Mouse (Mus musculus) ES-E14 (cell line): ENCODE data around the gene Faap20. TPM values are rescaled to one million over a fixed set of nuclear protein-coding genes. Genes with fewer than 3 reads are reported as not detected.

Experiments used
- DNase-seq: peaks from one replicate; pipeline ENCODE4 v3.0.0-alpha.2; 2013; ENCODE audit warnings: low read depth, low spot score
- H3K27ac ChIP-seq: 2 replicates; pipeline ENCODE4 v1.5.1; 2012; ENCODE audit warnings: low read depth, mild to moderate bottlenecking, low read length, moderate library complexity, mixed read lengths; ENCODE audit not compliant: poor library complexity, insufficient read depth, severe bottlenecking
- H3K36me3 ChIP-seq: 2 replicates; pipeline ENCODE4 v1.6.1; 2012; ENCODE audit warnings: mild to moderate bottlenecking, low read length, moderate library complexity, mixed read lengths; ENCODE audit not compliant: control insufficient read depth, poor library complexity, insufficient read depth, severe bottlenecking
- H3K4me1 ChIP-seq, 2 experiments: fragments of 150-350 bp in 1 of 2; sonication (generic) in 1 of 2; 2 replicates each; pipeline ENCODE4 v1.6.1; 2012; ENCODE audit warnings: low read length in 2 of 2, mild to moderate bottlenecking in 1 of 2, mixed read lengths in 1 of 2; ENCODE audit not compliant: control insufficient read depth in 2 of 2, insufficient read depth in 2 of 2, poor library complexity in 1 of 2
- H3K4me3 ChIP-seq, 2 experiments: fragments of 150-350 bp in 1 of 2; sonication (generic) in 1 of 2; 2 replicates each; pipeline ENCODE4 v1.5.1; 2012; ENCODE audit warnings: low read length in 2 of 2, low read depth in 1 of 2, mild to moderate bottlenecking in 1 of 2, mixed read lengths in 1 of 2; ENCODE audit not compliant: insufficient read depth in 1 of 2, poor library complexity in 1 of 2, severe bottlenecking in 1 of 2
- H3K9ac ChIP-seq: 2 replicates; pipeline ENCODE4 v1.6.1; 2012; ENCODE audit warnings: low read depth, mild to moderate bottlenecking, low read length, mixed read lengths; ENCODE audit not compliant: poor library complexity, insufficient read depth, severe bottlenecking
- H3K9me3 ChIP-seq: fragments of 150-350 bp; sonication (generic); 2 replicates; pipeline ENCODE4 v1.6.1; 2012; ENCODE audit warnings: low read depth, mild to moderate bottlenecking, low read length; ENCODE audit not compliant: control insufficient read depth, insufficient read depth
- CHD2 ChIP-seq: IDR thresholded peaks from 2 replicates; pipeline ENCODE4 v1.6.1; 2014; ENCODE audit warnings: mild to moderate bottlenecking, low read depth, low read length, inconsistent platforms
- HCFC1 ChIP-seq: IDR thresholded peaks from 2 replicates; pipeline ENCODE4 v1.6.1; 2012; ENCODE audit warnings: low read length, inconsistent platforms, borderline replicate concordance; ENCODE audit not compliant: insufficient read depth
- MAFK ChIP-seq: IDR thresholded peaks from 2 replicates; pipeline ENCODE4 v1.6.1; 2014; ENCODE audit warnings: mild to moderate bottlenecking, low read depth, low read length, inconsistent platforms; ENCODE audit not compliant: insufficient read depth
- ZC3H11A ChIP-seq: IDR thresholded peaks from 2 replicates; pipeline ENCODE4 v1.6.1; 2012; ENCODE audit warnings: low read depth, mild to moderate bottlenecking, inconsistent platforms, low read length, borderline replicate concordance
- ZNF384 ChIP-seq: IDR thresholded peaks from 2 replicates; pipeline ENCODE4 v1.6.1; 2012; ENCODE audit warnings: low read depth, low read length, inconsistent platforms
- in situ Hi-C, 2 experiments: fragments of 600-800 bp; cut with MboI; formaldehyde crosslinking; loops; one replicate each; pipeline ENCODE4 v1.15.1; 2025; ENCODE audit warnings: low sequenced_read_pairs in 2 of 2, inconsistent platforms in 1 of 2; ENCODE audit not compliant: unreplicated experiment in 2 of 2
- total RNA-seq: library from RNA; depleted of rRNA; stranded (reverse); fragments of 300-350 nt; gene quantifications from 2 replicates; pipeline ENCODE4 v1.2.3, GENCODE M21; 2012

The Faap20 gene
- total RNA-seq, 1 experiment, result 17.8 TPM

GRCm38 (mm10) chr4:155219271-155220212 lies 30.1 kb upstream of the Faap20 start:
- Histone ChIP-seq H3K27ac (no peak overlapping the region), H3K4me1 (peaks cover 19 to 47% of the 10 kb centered on the region in 2 experiments), H3K36me3 (peaks cover 14% of the 10 kb centered on the region; the same call in 1 of the 2 replicates), H3K4me3 (peak overlapping the region; percentile 69 to 87), H3K9me3 (no peaks in the 10 kb centered on the region), H3K9ac (no peak overlapping the region; the same call in 1 of the 2 replicates)
- no peak for TF ChIP-seq MAFK
- TF ChIP-seq ZNF384, result no peak
- no peak for TF ChIP-seq ZC3H11A
- TF ChIP-seq CHD2, result no peak
- in situ Hi-C loops, result no loop called here
- DNase-seq, result no peak

DNA sequence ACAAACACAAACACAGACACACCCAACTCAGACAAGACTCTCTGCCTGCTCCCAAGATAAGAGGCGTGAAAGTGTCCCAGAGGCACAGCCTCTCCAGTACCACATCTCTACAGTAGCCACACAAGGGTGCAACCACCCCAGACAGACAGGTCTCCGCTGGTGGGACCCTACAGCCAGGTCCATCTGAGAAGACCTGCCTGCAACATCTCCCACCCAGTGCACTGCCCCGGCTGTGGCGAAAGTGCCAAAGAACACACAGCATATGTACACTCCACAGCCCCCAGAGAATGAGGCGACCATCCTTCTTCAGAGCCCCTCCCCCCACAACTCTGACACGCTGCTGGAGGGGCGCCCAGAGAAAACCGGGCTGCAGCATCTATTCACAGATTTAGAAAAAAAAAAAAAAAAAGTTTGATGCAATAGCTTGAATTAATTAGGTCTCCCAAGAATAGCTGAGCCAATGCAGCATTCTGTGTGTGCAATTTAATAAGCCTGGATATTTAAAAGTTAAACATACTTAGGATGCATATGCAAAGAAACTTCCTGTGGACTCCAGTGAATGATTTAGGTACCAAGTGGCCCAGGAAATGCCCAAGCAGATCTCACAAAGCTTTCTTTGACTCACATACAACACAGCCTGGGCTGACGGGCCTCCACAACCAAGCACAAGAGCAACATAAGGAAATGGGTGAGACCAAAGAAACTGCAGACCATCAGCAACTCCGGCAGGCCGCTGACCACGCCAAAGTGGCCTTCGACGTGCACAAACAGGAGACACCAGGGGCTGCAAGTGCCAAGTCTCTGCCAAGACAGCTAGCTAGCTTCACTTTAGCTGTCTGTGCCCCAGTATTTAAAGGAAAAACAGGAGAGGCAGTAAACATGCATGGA lies 29.1 kb upstream of the Faap20 start:
- peak overlapping the region; percentile 69 to 87 for H3K4me3 ChIP-seq
- in situ Hi-C loops, result no loop called here
- H3K9me3 ChIP-seq, result no peaks in the 10 kb centered on the region
- H3K36me3 ChIP-seq, result peaks cover 12% of the 10 kb centered on the region; the same call in 1 of the 2 replicates
- TF ChIP-seq HCFC1, result no peak
- no peak overlapping the region for H3K27ac ChIP-seq
- peaks cover 17 to 38% of the 10 kb centered on the region in 2 experiments for H3K4me1 ChIP-seq
- DNase-seq, result no peak
- peak overlapping the region; percentile 70 for H3K9ac ChIP-seq

- in situ Hi-C loops, result no loop called here
- Histone ChIP-seq H3K9me3 (no peaks in the 10 kb centered on the region), H3K36me3 (peaks cover 9% of the 10 kb centered on the region; the same call in 1 of the 2 replicates), H3K4me3 (peak overlapping the region; percentile 69 to 87), H3K4me1 (peaks cover 17 to 32% of the 10 kb centered on the region in 2 experiments), H3K9ac (peak overlapping the region; percentile 70), H3K27ac (no peak overlapping the region)
- DNase-seq, result no peak
- TF ChIP-seq ZNF384, result no peak
- no peak for TF ChIP-seq HCFC1
- TF ChIP-seq CHD2, result no peak
- TF ChIP-seq MAFK, result no peak
- TF ChIP-seq ZC3H11A, result no peak
These were observed 28.5 kb upstream of the Faap20 start for GRCm38 (mm10) chr4:155221106-155221505.

DNA sequence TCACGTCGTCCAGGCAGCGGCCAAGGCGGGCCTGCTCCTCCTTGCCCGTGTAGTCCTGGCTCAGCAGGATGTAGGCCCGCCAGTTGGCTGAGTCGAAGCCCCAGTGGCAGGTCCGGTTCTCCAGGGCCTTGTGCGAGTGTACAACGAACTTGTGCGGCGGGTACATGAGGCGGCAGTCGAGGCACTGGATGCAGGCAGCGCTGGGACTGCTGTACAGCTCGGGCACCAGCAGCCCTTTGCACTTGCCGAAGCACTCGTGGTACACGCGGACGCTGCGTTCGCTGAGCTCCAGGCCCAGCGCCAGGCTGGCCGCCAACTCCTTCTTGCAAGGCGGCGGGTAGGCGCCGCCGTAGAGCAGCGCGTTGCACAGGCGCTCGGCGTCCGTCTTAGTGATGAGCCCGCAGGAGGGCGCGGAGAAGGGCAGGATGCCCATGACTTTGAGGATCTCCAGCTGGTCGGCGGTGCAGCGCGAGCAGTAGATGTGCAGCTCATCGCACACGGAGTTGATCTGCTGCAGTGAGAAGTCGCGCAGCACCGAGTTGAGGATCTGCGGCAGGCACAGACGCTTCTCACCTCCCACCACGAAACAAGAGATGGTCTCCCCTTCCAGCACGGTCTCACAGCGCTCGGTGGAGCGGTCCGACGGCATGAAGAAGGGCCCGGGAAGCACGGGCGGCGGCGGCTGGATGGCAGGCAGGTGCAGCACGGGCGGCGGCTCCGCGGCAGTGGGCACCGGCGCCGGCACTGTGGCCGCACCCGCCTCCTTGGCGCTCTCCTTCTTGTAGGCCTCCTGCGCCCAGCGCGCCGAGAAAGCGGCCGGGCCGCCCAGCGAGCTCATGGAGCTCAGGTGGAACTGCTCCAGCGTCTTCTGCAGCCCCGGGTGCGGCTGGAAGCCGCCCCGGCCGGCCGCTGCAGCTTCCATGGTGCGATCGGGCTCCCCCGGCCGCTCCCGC lies 27.7 kb upstream of the Faap20 start:
- TF ChIP-seq CHD2 (no peak), ZNF384 (no peak), MAFK (no peak), HCFC1 (no peak), ZC3H11A (no peak)
- H3K36me3 ChIP-seq, result peaks cover 9% of the 10 kb centered on the region; the same call in 1 of the 2 replicates
- H3K4me1 ChIP-seq, result peaks cover 17 to 30% of the 10 kb centered on the region in 2 experiments
- no peak for DNase-seq
- peak overlapping the region; percentile 69 to 87 for H3K4me3 ChIP-seq
- no peak overlapping the region for H3K27ac ChIP-seq
- peak overlapping the region; percentile 70 for H3K9ac ChIP-seq
- in situ Hi-C loops, result no loop called here
- no peaks in the 10 kb centered on the region for H3K9me3 ChIP-seq
